Mouse (Mus musculus) thymus, adult 2 months (tissue): ENCODE results near the gene Ezr. TPM values are rescaled to one million over a fixed set of nuclear protein-coding genes. Genes with fewer than 3 reads are reported as not detected.

Source experiments
- DNase-seq: peaks from one replicate; pipeline ENCODE4 v3.0.0; 2021
- H3K27ac ChIP-seq: fragments of 200-500 bp; 2 replicates; pipeline ENCODE4 v1.5.1; 2012; ENCODE audit warnings: low read length, control low read depth; ENCODE audit not compliant: control insufficient read depth, insufficient read depth
- H3K27me3 ChIP-seq: fragments of 200-500 bp; 2 replicates; pipeline ENCODE4 v1.6.1; 2012; ENCODE audit warnings: mild to moderate bottlenecking, low read length, moderate library complexity, mixed read lengths; ENCODE audit not compliant: control insufficient read depth, insufficient read depth
- H3K36me3 ChIP-seq: fragments of 200-500 bp; 2 replicates; pipeline ENCODE4 v1.6.1; 2012; ENCODE audit warnings: mild to moderate bottlenecking, low read length, moderate library complexity; ENCODE audit not compliant: control insufficient read depth, insufficient read depth
- H3K4me1 ChIP-seq: fragments of 200-500 bp; replicated peaks from 2 replicates; pipeline ENCODE4 v1.6.1; 2012; ENCODE audit warnings: low read length; ENCODE audit not compliant: control insufficient read depth, insufficient read depth
- H3K4me3 ChIP-seq: fragments of 200-500 bp; 2 replicates; pipeline ENCODE4 v1.5.1; 2012; ENCODE audit warnings: mild to moderate bottlenecking, low read length, control low read depth, moderate library complexity; ENCODE audit not compliant: control insufficient read depth, insufficient read depth
- CTCF ChIP-seq: fragments of 200-500 bp; IDR thresholded peaks from 2 replicates; pipeline ENCODE4 v1.5.1; 2012; ENCODE audit warnings: mild to moderate bottlenecking, control low read depth, low read length, moderate library complexity, borderline replicate concordance; ENCODE audit not compliant: control insufficient read depth, poor library complexity, insufficient read depth; ENCODE audit errors: extremely low read depth
- POLR2A ChIP-seq: fragments of 200-500 bp; IDR thresholded peaks from 2 replicates; pipeline ENCODE4 v1.6.1; 2012; ENCODE audit warnings: mild to moderate bottlenecking, low read length, control low read depth, moderate library complexity; ENCODE audit not compliant: control insufficient read depth, poor library complexity, insufficient read depth; ENCODE audit errors: extremely low read depth
- WGBS: fragments of 180-500 bp; shearing (Covaris S2); methylation state at CpG from one replicate; pipeline ENCODE4 v1.1.7; 2018; 5-methylcytosine and 5-hydroxymethylcytosine counted together
- polyA plus RNA-seq: library from polyadenylated mRNA; depleted of rRNA; stranded (reverse); fragments of >200 nt; gene quantifications from 2 replicates; pipeline ENCODE4 v1.2.3, GENCODE M21; 2012

Gene Ezr
- polyA plus RNA-seq, 1 experiment = 149 TPM

DNA sequence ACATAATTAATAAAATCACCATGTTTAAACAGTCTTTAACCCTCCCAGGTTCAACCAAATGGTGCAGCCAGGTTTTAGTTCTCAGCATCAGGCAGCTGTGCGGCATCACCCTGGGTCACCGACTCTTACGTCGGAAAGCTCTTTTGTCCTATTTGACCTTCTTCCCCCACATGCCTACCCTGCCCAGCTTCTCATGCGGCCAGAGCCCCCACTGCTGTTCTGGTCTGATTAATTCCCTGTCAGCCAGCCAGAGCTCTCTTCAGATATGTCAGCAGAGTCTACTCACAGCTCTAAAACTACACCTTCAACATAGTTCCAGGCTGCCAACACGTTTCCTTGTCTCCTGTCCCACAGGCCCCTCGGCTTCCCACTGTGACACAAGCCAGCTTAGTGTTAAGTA lies 35.1 kb downstream of the Ezr start:
- Histone ChIP-seq H3K27me3 (no peaks in the 10 kb centered on the region), H3K4me3 (no peak overlapping the region), H3K27ac (peak overlapping the region; percentile 45; the same call in 1 of the 2 replicates), H3K36me3 (peaks cover 79% of the 10 kb centered on the region), H3K4me1 (peaks cover 64% of the 10 kb centered on the region)
- 94% methylated on average over 7 of the region's 7 CpGs for WGBS
- TF ChIP-seq CTCF (no peak), POLR2A (no peak)
- DNase-seq = no peak

DNA sequence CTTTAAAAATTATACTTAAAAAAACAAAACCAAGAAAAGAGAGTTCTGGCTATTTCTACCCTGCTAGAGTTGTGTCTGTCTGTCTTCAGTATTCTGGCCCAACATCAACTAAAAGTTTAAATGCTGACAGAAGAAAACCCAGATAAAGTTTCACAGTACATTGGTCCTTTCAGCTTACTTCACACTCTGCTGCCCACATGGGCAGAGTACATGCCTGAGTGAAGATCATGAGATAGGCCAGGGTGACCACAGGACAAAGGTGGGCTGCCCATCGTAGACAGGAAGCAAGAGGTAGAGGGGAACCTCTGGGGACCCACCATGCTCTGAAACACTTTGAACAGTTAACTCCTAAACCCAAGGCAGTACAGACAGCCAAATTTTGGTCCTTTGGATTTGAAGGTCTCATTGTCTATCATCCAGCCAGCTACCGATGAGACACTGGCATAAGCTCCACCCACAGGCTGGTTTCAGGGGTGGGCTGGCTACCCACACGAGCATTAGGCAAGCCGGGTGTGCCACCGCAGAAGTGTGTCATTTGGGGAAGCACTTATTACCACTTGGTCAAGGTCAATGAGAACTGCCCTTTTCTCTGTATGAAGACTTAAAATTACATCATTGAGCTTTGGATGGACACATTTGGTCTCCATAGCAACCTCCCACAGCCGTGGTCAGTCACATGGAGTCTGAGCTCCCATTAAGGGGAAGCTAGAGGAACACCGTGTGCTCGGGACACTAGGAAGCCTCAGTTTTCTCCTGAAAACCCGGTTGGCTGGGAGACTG lies 35.9 kb downstream of the Ezr start:
- Histone ChIP-seq H3K36me3 (peaks cover 79% of the 10 kb centered on the region), H3K4me1 (peaks cover 71% of the 10 kb centered on the region), H3K27me3 (no peaks in the 10 kb centered on the region), H3K4me3 (no peak overlapping the region), H3K27ac (peak overlapping the region; percentile 99)
- TF ChIP-seq CTCF (no peak), POLR2A (no peak)
- DNase-seq = no peak
- 33% methylated on average over 9 of the region's 9 CpGs for WGBS

DNA sequence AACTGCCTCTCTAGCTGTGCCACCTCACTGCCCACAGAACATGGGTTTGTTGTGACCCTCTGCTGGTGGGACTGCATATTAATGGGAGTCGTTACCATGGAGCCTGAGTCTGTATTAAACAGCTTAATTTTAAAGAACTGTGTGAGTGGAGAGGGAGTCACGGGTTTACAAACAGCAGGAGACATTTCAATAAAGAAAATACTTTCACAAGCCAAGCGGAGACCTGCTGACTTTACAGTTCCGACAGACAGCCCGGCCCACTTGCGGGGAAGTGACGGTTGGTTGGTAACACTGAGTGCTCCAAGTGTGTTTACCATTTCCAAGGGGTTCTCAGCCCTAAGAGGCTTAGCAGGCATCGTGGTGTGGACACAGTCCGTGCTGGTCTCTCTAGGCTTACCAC lies 36.6 kb downstream of the Ezr start:
- TF ChIP-seq POLR2A = no peak
- TF ChIP-seq CTCF = no peak
- Histone ChIP-seq H3K27me3 (no peaks in the 10 kb centered on the region), H3K4me1 (peaks cover 75% of the 10 kb centered on the region), H3K27ac (peak overlapping the region; percentile 99), H3K4me3 (no peak overlapping the region), H3K36me3 (peaks cover 79% of the 10 kb centered on the region)
- WGBS = 71% methylated on average over 9 of the region's 9 CpGs
- no peak for DNase-seq

DNA sequence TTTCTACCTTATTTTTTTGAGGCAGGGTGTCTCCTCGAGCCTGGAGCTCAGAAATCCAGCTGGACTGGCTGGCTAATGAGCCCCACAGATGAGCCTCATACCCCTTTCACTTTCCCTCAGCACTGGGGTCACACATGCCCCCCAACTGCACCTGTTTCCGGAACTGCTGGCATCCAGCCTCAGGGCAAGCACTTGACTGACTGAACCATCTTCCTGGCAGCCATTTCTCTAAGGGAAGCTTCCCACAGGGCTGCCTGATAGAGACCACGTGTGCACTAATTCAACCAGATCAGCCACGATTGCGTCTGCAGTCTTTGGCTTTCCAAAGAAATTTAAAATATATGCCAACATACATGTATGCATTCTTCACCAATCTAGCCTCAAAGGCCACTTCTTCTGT lies 37.1 kb downstream of the Ezr start:
- H3K27ac ChIP-seq = peak overlapping the region; percentile 99
- peaks cover 79% of the 10 kb centered on the region for H3K36me3 ChIP-seq
- peaks cover 75% of the 10 kb centered on the region for H3K4me1 ChIP-seq
- 15% methylated on average over 5 of the region's 5 CpGs for WGBS
- TF ChIP-seq POLR2A = 0 out of 2 replicates have a peak, but pooled peaks have one; percentile 20
- TF ChIP-seq CTCF = 0 out of 2 replicates have a peak, but pooled peaks have one; percentile 11
- DNase-seq = peak; percentile 51
- H3K27me3 ChIP-seq = no peaks in the 10 kb centered on the region
- H3K4me3 ChIP-seq = no peak overlapping the region

DNA sequence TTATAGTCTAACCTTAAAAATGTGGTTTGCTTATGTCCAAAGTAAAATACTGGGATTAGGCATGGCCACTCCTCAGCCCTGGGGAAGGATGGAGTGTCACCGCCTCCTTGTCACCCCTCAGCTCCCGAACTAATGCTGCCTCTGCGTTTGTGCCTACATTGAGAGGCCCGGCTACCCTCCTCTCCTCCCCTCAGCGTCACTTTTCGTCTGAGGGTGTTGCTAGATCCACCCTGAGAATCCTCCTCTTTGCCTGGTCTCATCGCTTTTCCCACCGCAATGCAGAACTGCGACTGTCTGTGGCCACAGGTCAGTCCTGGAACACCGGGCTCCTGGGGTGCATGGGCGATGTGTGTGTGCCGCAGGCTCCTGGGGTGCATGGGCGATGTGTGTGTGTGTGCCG lies 37.7 kb downstream of the Ezr start:
- DNase-seq = no peak
- peak overlapping the region; percentile 99 for H3K27ac ChIP-seq
- H3K4me1 ChIP-seq = peaks cover 75% of the 10 kb centered on the region
- 92% methylated on average over 14 of the region's 14 CpGs for WGBS
- H3K4me3 ChIP-seq = no peak overlapping the region
- H3K27me3 ChIP-seq = no peaks in the 10 kb centered on the region
- peaks cover 80% of the 10 kb centered on the region for H3K36me3 ChIP-seq
- TF ChIP-seq POLR2A (no peak), CTCF (no peak)

DNA sequence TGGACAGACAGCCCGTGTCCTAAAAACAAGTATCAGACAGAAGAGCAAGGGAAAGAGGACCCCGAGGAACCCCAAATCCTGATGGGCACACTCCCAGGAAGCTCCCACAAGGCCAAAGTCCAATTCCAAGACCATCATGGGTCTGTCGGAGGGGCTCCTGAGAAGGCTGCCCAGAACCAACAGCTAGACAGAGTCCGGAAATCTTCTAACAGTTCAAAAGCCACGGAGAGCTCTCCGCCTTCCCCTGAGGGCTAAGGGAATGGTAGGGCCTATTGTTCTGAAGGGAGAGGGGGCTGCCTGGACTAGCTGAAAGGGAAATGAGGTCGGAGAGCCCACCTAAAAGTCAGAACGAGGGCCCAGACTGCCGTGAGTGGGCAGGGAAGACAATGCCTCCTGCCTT lies 38.2 kb downstream of the Ezr start:
- peak; percentile 39 for DNase-seq
- TF ChIP-seq POLR2A (no peak), CTCF (no peak)
- H3K36me3 ChIP-seq = peaks cover 81% of the 10 kb centered on the region

More for the DNA sequence above, 38.2 kb downstream of the Ezr start:
- 23% methylated on average over 9 of the region's 9 CpGs for WGBS
- peaks cover 73% of the 10 kb centered on the region for H3K4me1 ChIP-seq
- H3K27me3 ChIP-seq = no peaks in the 10 kb centered on the region
- H3K4me3 ChIP-seq = peak overlapping the region; percentile 1; the same call in 1 of the 2 replicates
- peak overlapping the region; percentile 99 for H3K27ac ChIP-seq
